Mouse (Mus musculus) bone marrow, adult 2 months (tissue): ENCODE results near the gene Wdr54.

Experiments used
- CTCF ChIP-seq: fragments of 200-500 bp; IDR thresholded peaks from 2 replicates; pipeline ENCODE4 v1.5.1; 2011; ENCODE audit warnings: low read length, control low read depth; ENCODE audit not compliant: control insufficient read depth, insufficient read depth
- POLR2A ChIP-seq: fragments of 200-500 bp; IDR thresholded peaks from 2 replicates; pipeline ENCODE4 v1.6.1; 2011; ENCODE audit warnings: low read depth, mild to moderate bottlenecking, control low read depth, low read length, borderline replicate concordance; ENCODE audit not compliant: control insufficient read depth

GRCm38 (mm10) chr6:83171063-83171462 lies 14.9 kb upstream of the Wdr54 start:
- TF ChIP-seq CTCF: no peak
- TF ChIP-seq POLR2A: no peak
